Mouse (Mus musculus) megakaryocyte progenitor cell, adult 5-6 weeks (primary cell): ENCODE measurements around the gene Pank2. TPM values are rescaled to one million over a fixed set of nuclear protein-coding genes. Genes with fewer than 3 reads are reported as not detected.
"Not testable (repeated sequence)": the region's sequence is repeated elsewhere in the genome, so short reads cannot be mapped to it uniquely, and the experiment has no call there.

Experiments used
- ATAC-seq: replicated peaks from 2 replicates; pipeline ENCODE4 v1.8.0; 2016; ENCODE audit warnings: mild to moderate bottlenecking, moderate TSS enrichment, inconsistent platforms; ENCODE audit not compliant: poor library complexity
- total RNA-seq, 2 experiments: library from RNA; stranded (forward) in 1 of 2; stranded (reverse) in 1 of 2; fragments of 157-497, 149-512 nt in 1 of 2; fragments of 200-1000 nt in 1 of 2; gene quantifications; 2 replicates each; pipeline versions ENCODE4 v1.2.3 to v1.2.4; 2015 to 2017

Pank2 gene
- total RNA-seq (2015) (59.4 and 71.6 TPM in 2 replicates), total RNA-seq (2017) (46.3 and 61.7 TPM in 2 replicates)

DNA sequence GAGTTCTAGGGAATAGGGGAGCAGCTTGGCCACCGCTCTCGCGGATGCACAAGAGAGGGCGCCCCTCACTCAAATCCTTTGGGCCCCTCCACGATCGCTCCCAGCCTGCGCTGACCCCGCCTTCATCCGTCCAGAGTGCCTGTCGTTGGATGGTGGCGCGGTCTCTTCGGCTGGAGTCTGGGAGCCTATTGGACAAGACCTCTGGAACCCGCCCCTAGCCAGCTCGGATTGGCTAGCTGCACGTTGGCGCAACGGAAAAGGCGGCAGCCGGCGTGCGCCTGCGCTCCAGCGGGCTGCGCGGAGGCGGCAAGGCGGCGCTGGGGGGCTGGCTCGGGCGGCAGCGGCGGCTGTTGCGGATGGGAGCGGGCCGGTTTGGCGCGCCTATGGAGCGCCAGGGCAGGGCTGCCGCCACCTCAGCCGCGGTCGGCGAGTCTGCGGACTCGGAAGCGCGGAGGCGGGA lies at the start of gene Pank2:
Gene Pank2 (plus strand): TSS at position 283 of the 460 bp plus-strand sequence.
- ATAC-seq, result peak; percentile 88

GRCm38 (mm10) chr2:131213773-131214172 lies 48.5 kb upstream of the Pank2 start:
- ATAC-seq, result peak; percentile 47

DNA sequence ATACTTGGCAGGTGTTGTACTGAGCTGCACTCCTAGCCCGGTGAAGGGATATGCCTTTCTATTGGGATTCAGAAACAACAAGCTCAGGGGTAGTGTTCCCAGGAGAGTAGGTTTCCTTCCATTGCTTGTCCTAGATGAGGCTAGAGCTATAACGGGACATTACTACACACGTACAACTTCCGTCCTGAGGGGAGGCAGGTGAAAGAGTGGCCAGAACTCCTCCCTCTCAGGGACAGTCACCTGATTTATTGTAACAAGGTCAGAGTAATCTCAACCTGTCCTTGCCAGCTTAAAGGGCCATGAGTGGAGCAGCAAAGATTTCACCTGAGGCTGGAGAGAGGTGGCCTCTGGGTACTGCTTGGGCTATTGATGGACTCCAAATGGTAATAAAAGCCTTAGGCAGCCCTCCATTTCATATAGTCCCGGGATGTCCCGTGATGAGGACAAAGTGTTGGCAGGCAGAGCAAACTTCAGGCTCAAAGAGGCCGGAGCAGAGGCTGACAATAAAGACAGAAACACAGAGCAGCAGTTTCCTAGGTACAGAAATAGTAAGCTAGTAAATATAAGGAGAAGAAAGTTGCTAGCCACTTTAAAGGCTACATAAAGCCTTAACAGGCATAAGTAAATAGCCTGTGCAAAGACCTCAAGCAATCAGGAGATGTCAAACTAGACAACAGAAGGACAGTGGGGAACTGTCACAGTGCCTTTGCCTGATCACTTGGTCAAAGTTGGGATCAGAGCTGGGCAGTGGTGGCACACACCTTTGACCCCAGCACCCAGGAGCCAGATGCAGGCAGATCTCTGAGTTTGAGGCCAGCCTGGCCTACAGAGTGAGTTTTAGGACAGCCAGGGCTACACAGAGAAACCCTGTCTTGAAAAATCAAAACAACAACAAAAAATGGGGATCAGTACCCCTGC lies 46.1 kb upstream of the Pank2 start:
- ATAC-seq, result no peak

- no peak for ATAC-seq
These were observed 42.3 kb upstream of the Pank2 start for GRCm38 (mm10) chr2:131220030-131220429.

GRCm38 (mm10) chr2:131221853-131222515 lies 40.3 kb upstream of the Pank2 start:
- no peak for ATAC-seq

- peak; percentile 33; the same call in 1 of the 2 replicates for ATAC-seq
These were observed 39.7 kb upstream of the Pank2 start for GRCm38 (mm10) chr2:131222562-131222961.

DNA sequence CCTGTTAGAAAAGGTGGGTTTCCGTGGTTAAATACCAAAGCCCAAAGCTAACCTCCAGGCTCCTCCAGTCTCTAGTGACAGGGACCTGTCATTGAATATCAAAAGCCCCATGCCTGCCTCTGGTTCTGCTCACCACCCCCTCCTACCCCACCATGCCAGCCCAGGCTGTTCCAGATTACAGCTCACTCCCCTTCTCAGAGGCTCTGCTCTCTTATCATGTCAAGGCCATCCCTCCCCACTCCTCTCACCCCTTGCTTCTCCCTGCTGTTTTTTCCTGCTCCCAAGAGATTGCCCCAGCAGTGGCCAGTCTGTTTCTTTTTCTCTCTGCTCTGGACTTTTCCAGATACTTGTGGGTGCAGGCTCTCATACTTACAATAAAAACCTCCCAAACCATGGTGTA lies 38.7 kb upstream of the Pank2 start:
- ATAC-seq, result peak; percentile 96

- ATAC-seq, result no peak
These were observed 37.1 kb upstream of the Pank2 start for GRCm38 (mm10) chr2:131225178-131225577.

- not testable (repeated sequence) for ATAC-seq
These were observed 35.6 kb upstream of the Pank2 start for GRCm38 (mm10) chr2:131226669-131227068.

DNA sequence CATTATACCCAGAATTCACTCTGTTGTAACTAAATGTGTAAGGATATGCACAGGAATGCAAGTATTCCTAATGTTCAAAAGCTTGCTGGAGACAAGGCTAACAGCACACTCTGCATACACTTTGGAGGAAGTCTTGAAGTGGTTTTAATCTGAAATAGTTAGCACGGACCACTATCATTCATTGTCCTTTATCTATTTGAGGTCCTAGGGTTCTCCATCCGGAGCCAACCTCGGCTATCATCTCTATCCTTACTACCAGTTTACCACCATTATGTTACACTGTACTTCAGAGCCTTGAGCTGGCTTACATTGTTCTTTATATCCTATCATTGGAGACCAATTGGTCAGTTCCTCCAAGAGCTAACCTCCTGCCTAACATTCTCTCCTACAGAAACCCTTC lies 35.1 kb upstream of the Pank2 start:
- no peak for ATAC-seq

GRCm38 (mm10) chr2:131232558-131232957 lies 29.7 kb upstream of the Pank2 start:
- peak; percentile 54 for ATAC-seq

GRCm38 (mm10) chr2:131233307-131234126 lies 28.8 kb upstream of the Pank2 start, which contains the start of gene Mavs:
Gene Mavs (plus strand): TSS chr2:131234063.
- ATAC-seq, result peak; percentile 96

- ATAC-seq, result peak; percentile 20
These were observed 28.1 kb upstream of the Pank2 start for GRCm38 (mm10) chr2:131234127-131234650.

GRCm38 (mm10) chr2:131234970-131235635 lies 27.2 kb upstream of the Pank2 start:
- ATAC-seq, result peak; percentile 21

GRCm38 (mm10) chr2:131242180-131242579 lies 20.1 kb upstream of the Pank2 start:
- ATAC-seq, result 0 out of 2 replicates have a peak, but pooled peaks have one; percentile 7

- peak; percentile 76 for ATAC-seq
These were observed 19.4 kb upstream of the Pank2 start for GRCm38 (mm10) chr2:131242929-131243328.

- ATAC-seq, result peak; percentile 94
These were observed 8.5 kb upstream of the Pank2 start for GRCm38 (mm10) chr2:131253681-131254328.

GRCm38 (mm10) chr2:131254329-131254713 lies 8.0 kb upstream of the Pank2 start:
- no peak for ATAC-seq

DNA sequence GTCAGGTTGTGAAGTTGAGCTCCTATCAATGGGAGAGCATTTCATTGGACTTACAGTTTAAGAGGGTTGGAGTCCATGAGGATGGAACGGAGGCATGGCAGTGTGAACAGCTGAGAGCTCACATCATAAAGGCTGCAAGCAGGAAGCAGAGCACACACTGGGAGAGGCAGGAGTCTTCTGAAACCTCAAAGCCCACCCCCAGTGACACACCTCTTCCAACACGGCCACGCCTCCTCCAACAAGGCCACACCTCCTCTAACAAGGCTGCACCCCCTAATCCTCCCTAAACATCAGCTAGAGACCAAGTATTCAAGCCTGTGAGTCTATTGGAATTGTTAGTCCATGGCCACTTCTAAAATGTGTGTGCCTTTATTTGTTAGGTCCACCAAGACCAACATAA lies 6.6 kb upstream of the Pank2 start:
- ATAC-seq, result peak; percentile 15; the same call in 1 of the 2 replicates
